Mouse (Mus musculus) liver, embryonic 11.5 days (tissue): ENCODE results near the gene Lexm. TPM values are rescaled to one million over a fixed set of nuclear protein-coding genes. Genes with fewer than 3 reads are reported as not detected.

ENCODE experiments used
- ATAC-seq: fragments of 200-750 bp; cut with Nextera tagmentation; replicated peaks from 2 replicates; pipeline ENCODE4 v1.8.0; 2017; ENCODE audit warnings: moderate number of reproducible peaks, mild to moderate bottlenecking, moderate TSS enrichment, moderate library complexity; ENCODE audit not compliant: low FRiP score
- DNase-seq: peaks from one replicate; pipeline ENCODE4 v3.0.0-alpha.2; 2017; ENCODE audit warnings: low spot score
- H3K27ac ChIP-seq: fragments of 300-500 bp; sonication (generic); 2 replicates; pipeline ENCODE4 v1.5.1; 2014; ENCODE audit warnings: mild to moderate bottlenecking, low read depth, low read length, control low read depth
- H3K27me3 ChIP-seq: fragments of 300-500 bp; sonication (generic); replicated peaks from 2 replicates; pipeline ENCODE4 v1.6.1; 2014; ENCODE audit warnings: low read length, mixed read lengths; ENCODE audit not compliant: control insufficient read depth, insufficient read depth
- H3K36me3 ChIP-seq: fragments of 300-500 bp; sonication (generic); 2 replicates; pipeline ENCODE4 v1.6.1; 2014; ENCODE audit warnings: mild to moderate bottlenecking, low read length, moderate library complexity, mixed read lengths; ENCODE audit not compliant: control insufficient read depth, insufficient read depth
- H3K4me1 ChIP-seq: fragments of 300-500 bp; sonication (generic); replicated peaks from 2 replicates; pipeline ENCODE4 v1.6.1; 2014; ENCODE audit warnings: low read length, mixed read lengths; ENCODE audit not compliant: control insufficient read depth, insufficient read depth
- H3K4me2 ChIP-seq: fragments of 300-500 bp; sonication (generic); 2 replicates; pipeline ENCODE4 v1.6.1; 2014; ENCODE audit warnings: mild to moderate bottlenecking, control low read depth, moderate library complexity
- H3K4me3 ChIP-seq: fragments of 300-500 bp; sonication (generic); 2 replicates; pipeline ENCODE4 v1.5.1; 2014; ENCODE audit warnings: low read depth, low read length, control low read depth
- H3K9ac ChIP-seq: fragments of 300-500 bp; sonication (generic); 2 replicates; pipeline ENCODE4 v1.6.1; 2014; ENCODE audit warnings: low read depth, low read length, control low read depth
- H3K9me3 ChIP-seq: fragments of 300-500 bp; sonication (generic); 2 replicates; pipeline ENCODE4 v1.6.1; 2016; ENCODE audit warnings: low read length, inconsistent platforms, mixed read lengths; ENCODE audit not compliant: control insufficient read depth
- WGBS: fragments of 180-500 bp; shearing (Covaris S2); extraction: QIAGEN DNeasy Blood & Tissue Kit; methylation state at CpG from one replicate; pipeline ENCODE4 v1.1.7; 2014; 5-methylcytosine and 5-hydroxymethylcytosine counted together
- polyA plus RNA-seq: library from polyadenylated mRNA; unstranded; fragments of >200 nt; fragmentation: Nextera tagmentation; extraction: Ambion mirVana; gene quantifications from 2 replicates; pipeline ENCODE4 v1.2.1, GENCODE M21; 2014

Gene Lexm
- polyA plus RNA-seq, 1 experiment from 2014 or later, result 0.52 TPM

GRCm38 (mm10) chr4:106600770-106601169 is 16.3 kb downstream of the Lexm start:
- Histone ChIP-seq H3K36me3 (no peaks in the 10 kb centered on the region), H3K4me3 (no peak overlapping the region), H3K9ac (no peak overlapping the region), H3K4me1 (no peaks in the 10 kb centered on the region), H3K4me2 (no peak overlapping the region), H3K9me3 (no peaks in the 10 kb centered on the region), H3K27ac (no peak overlapping the region), H3K27me3 (no peaks in the 10 kb centered on the region)
- ATAC-seq (no peak), DNase-seq (no peak)
- 76% methylated on average over 4 of the region's 4 CpGs for WGBS

- ATAC-seq, result no peak
- 25% methylated on average over 1 of the region's 1 CpGs for WGBS
Observed at GRCm38 (mm10) chr4:106599415-106599814, 17.6 kb downstream of the Lexm start.

GRCm38 (mm10) chr4:106597741-106598140 is 19.3 kb downstream of the Lexm start:
- Histone ChIP-seq H3K4me2 (no peak overlapping the region), H3K9ac (no peak overlapping the region), H3K4me1 (no peaks in the 10 kb centered on the region), H3K36me3 (no peaks in the 10 kb centered on the region), H3K27me3 (no peaks in the 10 kb centered on the region), H3K27ac (no peak overlapping the region), H3K4me3 (no peak overlapping the region), H3K9me3 (no peaks in the 10 kb centered on the region)
- ATAC-seq (no peak), DNase-seq (no peak)
- WGBS, result 81% methylated on average over 4 of the region's 4 CpGs

More at GRCm38 (mm10) chr4:106599415-106599814, 17.6 kb downstream of the Lexm start:
- no peak overlapping the region for H3K4me3 ChIP-seq
- no peaks in the 10 kb centered on the region for H3K36me3 ChIP-seq
- no peaks in the 10 kb centered on the region for H3K4me1 ChIP-seq
- no peak overlapping the region for H3K4me2 ChIP-seq
- no peaks in the 10 kb centered on the region for H3K9me3 ChIP-seq
- DNase-seq, result no peak
- no peak overlapping the region for H3K9ac ChIP-seq
- no peak overlapping the region for H3K27ac ChIP-seq
- H3K27me3 ChIP-seq, result no peaks in the 10 kb centered on the region

- H3K9ac ChIP-seq, result no peak overlapping the region
- no peak overlapping the region for H3K27ac ChIP-seq
- H3K4me2 ChIP-seq, result no peak overlapping the region
- no peaks in the 10 kb centered on the region for H3K27me3 ChIP-seq
- no peaks in the 10 kb centered on the region for H3K9me3 ChIP-seq
- ATAC-seq (no peak), DNase-seq (no peak)
- no peaks in the 10 kb centered on the region for H3K4me1 ChIP-seq
- H3K36me3 ChIP-seq, result no peaks in the 10 kb centered on the region
- WGBS, result 79% methylated on average over 9 of the region's 9 CpGs
- H3K4me3 ChIP-seq, result no peak overlapping the region
Observed at GRCm38 (mm10) chr4:106597055-106597454, 20.0 kb downstream of the Lexm start.

- DNase-seq, result no peak
- H3K4me3 ChIP-seq, result no peak overlapping the region
- H3K9ac ChIP-seq, result no peak overlapping the region
- no peak overlapping the region for H3K27ac ChIP-seq
- no peaks in the 10 kb centered on the region for H3K4me1 ChIP-seq
- ATAC-seq, result no peak
- H3K27me3 ChIP-seq, result no peaks in the 10 kb centered on the region
- no peaks in the 10 kb centered on the region for H3K9me3 ChIP-seq
- 59% methylated on average over 3 of the region's 3 CpGs for WGBS
- H3K4me2 ChIP-seq, result no peak overlapping the region
- no peaks in the 10 kb centered on the region for H3K36me3 ChIP-seq
Observed at GRCm38 (mm10) chr4:106596200-106596599, 20.8 kb downstream of the Lexm start.

GRCm38 (mm10) chr4:106593636-106594035 is 23.4 kb downstream of the Lexm start:
- WGBS, result 51% methylated on average over 7 of the region's 7 CpGs
- no peak overlapping the region for H3K9ac ChIP-seq
- no peaks in the 10 kb centered on the region for H3K4me1 ChIP-seq
- H3K4me3 ChIP-seq, result no peak overlapping the region
- no peak overlapping the region for H3K27ac ChIP-seq
- H3K9me3 ChIP-seq, result no peaks in the 10 kb centered on the region
- H3K27me3 ChIP-seq, result no peaks in the 10 kb centered on the region
- no peak for DNase-seq
- peaks cover 6% of the 10 kb centered on the region; the same call in 1 of the 2 replicates for H3K36me3 ChIP-seq
- no peak for ATAC-seq
- H3K4me2 ChIP-seq, result no peak overlapping the region

- no peak overlapping the region for H3K4me2 ChIP-seq
Observed at GRCm38 (mm10) chr4:106590871-106591270, 26.2 kb downstream of the Lexm start.

GRCm38 (mm10) chr4:106590142-106590541 is 26.9 kb downstream of the Lexm start:
- H3K27me3 ChIP-seq, result no peaks in the 10 kb centered on the region
- H3K4me1 ChIP-seq, result no peaks in the 10 kb centered on the region
- H3K4me2 ChIP-seq, result no peak overlapping the region
- DNase-seq, result no peak
- ATAC-seq, result no peak
- WGBS, result 70% methylated on average over 9 of the region's 9 CpGs
- H3K27ac ChIP-seq, result no peak overlapping the region
- no peaks in the 10 kb centered on the region for H3K9me3 ChIP-seq
- no peak overlapping the region for H3K9ac ChIP-seq
- H3K36me3 ChIP-seq, result peaks cover 29% of the 10 kb centered on the region
- no peak overlapping the region for H3K4me3 ChIP-seq

More at GRCm38 (mm10) chr4:106590871-106591270, 26.2 kb downstream of the Lexm start:
- Histone ChIP-seq H3K4me3 (no peak overlapping the region), H3K9me3 (no peaks in the 10 kb centered on the region), H3K4me1 (no peaks in the 10 kb centered on the region), H3K27ac (no peak overlapping the region), H3K9ac (no peak overlapping the region), H3K27me3 (no peaks in the 10 kb centered on the region), H3K36me3 (peaks cover 23% of the 10 kb centered on the region)
- ATAC-seq (no peak), DNase-seq (no peak)
- 87% methylated on average over 9 of the region's 9 CpGs for WGBS

GRCm38 (mm10) chr4:106587075-106587474 is 30.0 kb downstream of the Lexm start:
- 89% methylated on average over 6 of the region's 6 CpGs for WGBS
- H3K36me3 ChIP-seq, result peaks cover 36% of the 10 kb centered on the region

More at GRCm38 (mm10) chr4:106587075-106587474, 30.0 kb downstream of the Lexm start:
- DNase-seq (no peak), ATAC-seq (no peak)
- no peak overlapping the region for H3K27ac ChIP-seq
- no peak overlapping the region for H3K9ac ChIP-seq
- no peaks in the 10 kb centered on the region for H3K9me3 ChIP-seq
- no peak overlapping the region for H3K4me3 ChIP-seq
- no peak overlapping the region for H3K4me2 ChIP-seq
- H3K4me1 ChIP-seq, result peaks cover 15% of the 10 kb centered on the region
- no peaks in the 10 kb centered on the region for H3K27me3 ChIP-seq
